Mouse (Mus musculus): Measurements from ENCODE around the gene Nupr1l. TPM values are rescaled to one million over a fixed set of nuclear protein-coding genes. Genes with fewer than 3 reads are reported as not detected.

Gene Nupr1l
- 23.8 TPM for polyA plus RNA-seq (2014; fragmentation: Illumina TruSeq; extraction: RNeasy Lipid Tissue Mini Kit (QIAGEN cat#74804); ENCODE audit: low read depth, low replicate concordance)

GRCm38 (mm10) chr5:129908242-129908965 is at the start of gene Nupr1l:
Gene Nupr1l, plus strand, starts transcription at chr5:129908540.

DNA sequence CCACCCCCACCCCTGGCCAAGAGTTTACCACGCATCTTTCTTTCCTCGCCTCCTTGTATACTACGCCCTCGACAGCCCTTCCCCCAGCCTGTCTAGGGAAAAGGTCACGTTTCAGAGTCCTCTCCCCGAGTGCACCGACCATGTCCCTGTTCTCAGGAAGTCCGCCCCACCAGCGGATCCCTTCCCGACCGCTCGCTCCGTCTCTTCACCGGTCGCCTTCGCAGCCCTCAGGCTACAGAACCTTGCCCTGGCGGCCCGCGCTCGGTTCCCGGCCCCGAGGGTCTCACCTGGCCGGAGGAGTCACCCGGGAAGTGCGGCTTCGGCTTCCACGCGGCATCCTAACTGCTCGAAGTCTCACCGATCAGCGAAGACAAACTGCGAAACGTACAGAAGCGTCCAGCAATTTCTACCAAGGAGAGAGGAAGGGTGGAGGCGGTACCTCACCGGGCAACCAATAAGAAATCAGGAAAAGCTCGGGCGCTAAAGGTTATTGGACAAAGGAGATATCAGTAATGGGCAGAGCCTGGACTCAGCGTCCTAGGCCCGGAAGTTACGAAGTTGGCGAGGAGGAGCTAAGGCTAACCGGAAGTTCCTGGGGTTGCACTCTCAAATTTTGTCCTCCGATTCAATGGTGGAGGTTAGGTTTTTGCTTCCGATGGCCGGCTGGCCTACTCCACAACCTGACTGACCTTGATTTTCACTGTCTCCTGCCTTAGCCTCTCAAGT is 21.3 kb upstream of the Nupr1l start, which contains the start of gene Chchd2:
Gene Chchd2, minus strand, starts transcription at position 560 of the 726 bp plus-strand sequence.

DNA sequence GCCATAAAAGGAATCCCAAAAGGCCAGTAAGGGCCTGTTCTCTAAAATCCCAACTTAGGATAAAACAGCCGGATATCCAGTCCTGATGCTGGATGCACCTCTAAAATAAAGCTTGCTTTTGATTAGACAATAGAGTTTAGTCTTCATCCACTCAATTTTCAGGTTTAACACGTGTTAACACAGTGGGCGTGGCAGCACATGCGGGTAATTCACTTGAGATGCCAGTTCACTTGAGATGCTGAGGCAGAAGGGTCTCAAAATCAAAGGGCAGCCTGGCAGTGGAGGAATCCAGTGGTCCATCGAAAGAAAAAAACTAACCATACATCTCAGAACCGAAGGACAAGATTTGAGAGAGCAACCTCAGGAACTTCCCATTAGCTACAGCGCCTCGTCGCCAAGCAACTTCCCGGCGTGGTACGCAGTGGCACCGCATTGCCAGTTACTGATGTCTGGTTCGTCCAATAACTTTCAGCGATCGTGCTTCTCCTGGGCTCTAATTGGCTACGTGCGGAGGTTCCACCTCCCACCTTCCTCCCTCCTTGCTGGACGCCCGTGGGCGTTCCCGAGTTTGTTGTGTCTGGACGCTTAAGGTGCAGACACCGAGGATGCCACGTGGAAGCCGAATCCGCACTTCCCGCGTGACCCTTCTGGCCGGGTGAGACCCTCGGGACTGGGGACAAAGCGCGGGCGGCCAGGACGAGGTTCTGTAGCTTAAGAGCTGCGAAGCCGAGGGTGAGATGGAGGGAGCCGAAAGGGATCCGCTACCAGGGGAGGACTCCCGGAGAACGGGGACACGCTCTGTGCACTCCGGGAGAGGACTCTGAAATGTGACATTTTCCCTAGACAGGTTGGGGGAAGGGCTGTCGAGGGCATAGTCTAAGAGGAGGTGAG is 12.9 kb upstream of the Nupr1l start, which contains the start of gene Zbed5:
Gene Zbed5, plus strand, starts transcription at position 526 of the 891 bp plus-strand sequence.

DNA sequence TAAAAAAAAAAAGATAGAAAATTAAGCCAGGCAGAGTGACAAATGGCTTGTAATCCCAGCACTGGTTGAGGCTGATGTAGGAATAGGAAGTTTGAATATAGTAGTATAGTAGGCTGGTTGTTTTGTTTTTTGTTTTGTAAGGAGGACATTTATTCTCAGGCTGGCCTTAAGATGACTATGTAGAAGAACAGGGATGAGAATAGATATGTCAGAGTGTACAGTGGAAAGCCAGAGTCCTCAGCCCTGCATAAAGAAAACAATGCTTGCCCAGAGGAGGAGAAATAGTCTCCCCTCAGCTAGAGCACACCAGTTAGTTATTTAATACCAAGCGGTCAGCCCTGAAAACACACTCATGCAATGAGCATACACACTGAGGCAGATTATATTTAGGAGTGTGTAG is 9.9 kb upstream of the Nupr1l start, which contains the start of gene Phkg1:
Gene Phkg1, minus strand, starts transcription at position 101 of the 400 bp plus-strand sequence.

DNA sequence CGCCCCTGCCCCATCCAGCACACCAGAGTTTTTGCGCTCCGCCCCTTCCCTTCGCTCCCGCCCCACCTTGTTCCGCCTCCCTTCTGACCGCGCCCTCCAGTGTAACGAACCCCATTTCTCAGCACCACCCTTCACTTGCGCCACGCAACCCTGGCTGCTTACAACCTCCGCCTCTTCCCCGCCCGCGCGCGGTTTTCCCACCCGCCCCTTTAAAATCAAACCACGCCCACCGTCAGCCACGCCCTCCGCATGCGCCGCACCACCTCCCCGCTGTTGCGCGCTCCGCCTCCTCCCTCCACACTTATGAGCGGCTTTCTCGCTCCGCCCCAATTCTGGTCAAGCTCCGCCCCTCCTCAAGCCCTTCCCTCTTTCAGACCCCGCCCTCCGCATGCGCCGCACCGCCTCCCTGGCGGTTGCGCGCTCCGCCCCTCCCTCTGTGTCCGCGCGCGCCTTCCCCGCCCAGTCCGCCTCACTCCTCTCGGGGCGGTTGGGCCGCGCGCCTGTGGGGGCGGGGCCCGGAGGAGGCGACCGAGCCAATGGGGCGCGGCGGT is 33.2 kb downstream of the Nupr1l start, which contains the start of gene Vkorc1l1:
Gene Vkorc1l1, plus strand, starts transcription at position 476 of the 551 bp plus-strand sequence.

Other genes starting within 250 kb of the Nupr1l start
- 2.3 TPM for gene Zfp11, start 238.4 kb upstream of the Nupr1l start, polyA plus RNA-seq (2014; fragmentation: Illumina TruSeq; extraction: RNeasy Lipid Tissue Mini Kit (QIAGEN cat#74804); ENCODE audit: low read depth, low replicate concordance)
- not detected for gene Sept14, start 200.0 kb upstream of the Nupr1l start, polyA plus RNA-seq (2014; fragmentation: Illumina TruSeq; extraction: RNeasy Lipid Tissue Mini Kit (QIAGEN cat#74804); ENCODE audit: low read depth, low replicate concordance)
- gene Mrps17, start 193.0 kb upstream of the Nupr1l start, polyA plus RNA-seq (2014; fragmentation: Illumina TruSeq; extraction: RNeasy Lipid Tissue Mini Kit (QIAGEN cat#74804); ENCODE audit: low read depth, low replicate concordance), result 69.8 TPM
- 60.8 TPM for gene Nipsnap2, start 183.5 kb upstream of the Nupr1l start, polyA plus RNA-seq (2014; fragmentation: Illumina TruSeq; extraction: RNeasy Lipid Tissue Mini Kit (QIAGEN cat#74804); ENCODE audit: low read depth, low replicate concordance)
- 37.1 TPM for gene Psph, start 121.1 kb upstream of the Nupr1l start, polyA plus RNA-seq (2014; fragmentation: Illumina TruSeq; extraction: RNeasy Lipid Tissue Mini Kit (QIAGEN cat#74804); ENCODE audit: low read depth, low replicate concordance)
- gene Sumf2, start 61.6 kb upstream of the Nupr1l start, polyA plus RNA-seq (2014; fragmentation: Illumina TruSeq; extraction: RNeasy Lipid Tissue Mini Kit (QIAGEN cat#74804); ENCODE audit: low read depth, low replicate concordance), result 34.2 TPM
- gene Chchd2, start 21.1 kb upstream of the Nupr1l start, polyA plus RNA-seq (2014; fragmentation: Illumina TruSeq; extraction: RNeasy Lipid Tissue Mini Kit (QIAGEN cat#74804); ENCODE audit: low read depth, low replicate concordance), result 523 TPM
- 6.5 TPM for gene Zbed5, start 12.8 kb upstream of the Nupr1l start, polyA plus RNA-seq (2014; fragmentation: Illumina TruSeq; extraction: RNeasy Lipid Tissue Mini Kit (QIAGEN cat#74804); ENCODE audit: low read depth, low replicate concordance)
- gene Phkg1, start 10.0 kb upstream of the Nupr1l start, polyA plus RNA-seq (2014; fragmentation: Illumina TruSeq; extraction: RNeasy Lipid Tissue Mini Kit (QIAGEN cat#74804); ENCODE audit: low read depth, low replicate concordance), result 14.6 TPM
- 55.4 TPM for gene Vkorc1l1, start 33.4 kb downstream of the Nupr1l start, polyA plus RNA-seq (2014; fragmentation: Illumina TruSeq; extraction: RNeasy Lipid Tissue Mini Kit (QIAGEN cat#74804); ENCODE audit: low read depth, low replicate concordance)
- 51.7 TPM for gene Gusb, start 94.5 kb downstream of the Nupr1l start, polyA plus RNA-seq (2014; fragmentation: Illumina TruSeq; extraction: RNeasy Lipid Tissue Mini Kit (QIAGEN cat#74804); ENCODE audit: low read depth, low replicate concordance)
- gene Asl, start 120.7 kb downstream of the Nupr1l start, polyA plus RNA-seq (2014; fragmentation: Illumina TruSeq; extraction: RNeasy Lipid Tissue Mini Kit (QIAGEN cat#74804); ENCODE audit: low read depth, low replicate concordance), result 76.8 TPM
- gene Crcp, start 120.8 kb downstream of the Nupr1l start, polyA plus RNA-seq (2014; fragmentation: Illumina TruSeq; extraction: RNeasy Lipid Tissue Mini Kit (QIAGEN cat#74804); ENCODE audit: low read depth, low replicate concordance), result 30.6 TPM
- 34.7 TPM for gene Tpst1, start 164.8 kb downstream of the Nupr1l start, polyA plus RNA-seq (2014; fragmentation: Illumina TruSeq; extraction: RNeasy Lipid Tissue Mini Kit (QIAGEN cat#74804); ENCODE audit: low read depth, low replicate concordance)
- 5.0 TPM for gene Kctd7, start 236.3 kb downstream of the Nupr1l start, polyA plus RNA-seq (2014; fragmentation: Illumina TruSeq; extraction: RNeasy Lipid Tissue Mini Kit (QIAGEN cat#74804); ENCODE audit: low read depth, low replicate concordance)

Data from adipose tissue, adult 10 weeks (tissue).